Mouse (Mus musculus) bone marrow, adult 2 months (tissue): Measurements from ENCODE around the gene Rpp25l.

Source experiments
- CTCF ChIP-seq: fragments of 200-500 bp; IDR thresholded peaks from 2 replicates; pipeline ENCODE4 v1.5.1; 2011; ENCODE audit warnings: low read length, control low read depth; ENCODE audit not compliant: control insufficient read depth, insufficient read depth
- POLR2A ChIP-seq: fragments of 200-500 bp; IDR thresholded peaks from 2 replicates; pipeline ENCODE4 v1.6.1; 2011; ENCODE audit warnings: low read depth, mild to moderate bottlenecking, control low read depth, low read length, borderline replicate concordance; ENCODE audit not compliant: control insufficient read depth

DNA sequence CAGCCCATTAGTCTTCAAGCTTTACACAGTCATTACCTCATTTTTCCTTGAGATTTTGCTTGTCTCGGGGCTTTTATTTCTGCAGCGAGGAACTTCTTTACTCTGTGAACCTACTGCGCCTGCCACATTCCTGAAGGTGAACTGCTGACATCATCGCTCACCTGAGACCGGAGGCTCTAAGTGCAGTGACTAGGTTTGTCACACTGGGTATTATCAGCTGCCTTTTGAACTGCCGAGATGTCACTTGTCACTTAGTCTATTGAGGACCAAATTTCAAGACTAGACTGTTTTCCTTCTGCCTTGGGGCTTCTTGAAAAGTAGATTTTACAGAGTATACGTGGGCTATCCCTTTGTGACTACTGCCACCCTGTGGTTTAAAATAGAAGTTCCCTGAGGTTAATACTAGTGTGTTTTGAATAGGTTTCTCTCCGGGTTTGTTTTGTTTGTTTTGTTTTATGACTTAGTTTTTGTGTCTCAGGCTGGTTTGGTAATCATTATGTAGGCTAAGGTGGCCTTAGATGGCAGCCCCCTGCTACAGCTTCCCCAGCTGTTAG lies 5.1 kb downstream of the Rpp25l start:
- TF ChIP-seq CTCF (no peak), POLR2A (no peak)
